Mouse (Mus musculus): ENCODE measurements around the gene Kcnh1. TPM values are rescaled to one million over a fixed set of nuclear protein-coding genes. Genes with fewer than 3 reads are reported as not detected.

Kcnh1 gene
- polyA plus RNA-seq, 1 experiment = 0.14 TPM

GRCm38 (mm10) chr1:192489908-192490825 lies 299.6 kb downstream of the Kcnh1 start:
- Histone ChIP-seq H3K27me3 (ENCODE audit: control insufficient read depth, insufficient read depth, low read length) (no peaks in the 10 kb centered on the region), H3K4me3 (ENCODE audit: low read depth, low read length) (no peak overlapping the region), H3K4me1 (ENCODE audit: control insufficient read depth, insufficient read depth, insufficient read length, low read length) (no peaks in the 10 kb centered on the region), H3K27ac (ENCODE audit: insufficient read depth, low read depth, low read length) (no peak overlapping the region), H3K36me3 (ENCODE audit: control insufficient read depth, insufficient read depth, low read length) (no peaks in the 10 kb centered on the region)
- TF ChIP-seq POLR2A (IDR thresholded peaks at IDR 0.05; ENCODE audit: low read depth, low read length) (no peak), CTCF (IDR thresholded peaks at IDR 0.05; ENCODE audit: extremely low read depth, insufficient read length, insufficient replicate concordance, low read depth, low read length) (no peak)
- WGBS = 66% methylated on average over 13 of the region's 13 CpGs

- no peak for TF ChIP-seq POLR2A (IDR thresholded peaks at IDR 0.05; ENCODE audit: low read depth, low read length)
- Histone ChIP-seq H3K27me3 (ENCODE audit: control insufficient read depth, insufficient read depth, low read length) (no peaks in the 10 kb centered on the region), H3K4me3 (ENCODE audit: low read depth, low read length) (no peak overlapping the region), H3K27ac (ENCODE audit: insufficient read depth, low read depth, low read length) (no peak overlapping the region), H3K4me1 (ENCODE audit: control insufficient read depth, insufficient read depth, insufficient read length, low read length) (no peaks in the 10 kb centered on the region), H3K36me3 (ENCODE audit: control insufficient read depth, insufficient read depth, low read length) (no peaks in the 10 kb centered on the region)
- WGBS = 64% methylated on average over 2 of the region's 2 CpGs
These were observed 306.9 kb downstream of the Kcnh1 start for GRCm38 (mm10) chr1:192497505-192497904.

GRCm38 (mm10) chr1:192502016-192502415 lies 311.4 kb downstream of the Kcnh1 start:
- H3K27me3 ChIP-seq (ENCODE audit: control insufficient read depth, insufficient read depth, low read length) = no peaks in the 10 kb centered on the region
- 50% methylated on average over 9 of the region's 9 CpGs for WGBS
- no peak overlapping the region for H3K27ac ChIP-seq (ENCODE audit: insufficient read depth, low read depth, low read length)
- no peaks in the 10 kb centered on the region for H3K36me3 ChIP-seq (ENCODE audit: control insufficient read depth, insufficient read depth, low read length)
- TF ChIP-seq POLR2A (IDR thresholded peaks at IDR 0.05; ENCODE audit: low read depth, low read length) (no peak), CTCF (IDR thresholded peaks at IDR 0.05; ENCODE audit: extremely low read depth, insufficient read length, insufficient replicate concordance, low read depth, low read length) (no peak)
- H3K4me1 ChIP-seq (ENCODE audit: control insufficient read depth, insufficient read depth, insufficient read length, low read length) = no peaks in the 10 kb centered on the region
- no peak overlapping the region for H3K4me3 ChIP-seq (ENCODE audit: low read depth, low read length)

GRCm38 (mm10) chr1:192502835-192503234 lies 312.3 kb downstream of the Kcnh1 start:
- no peak for TF ChIP-seq CTCF (IDR thresholded peaks at IDR 0.05; ENCODE audit: extremely low read depth, insufficient read length, insufficient replicate concordance, low read depth, low read length)
- TF ChIP-seq POLR2A (IDR thresholded peaks at IDR 0.05; ENCODE audit: low read depth, low read length) = no peak
- Histone ChIP-seq H3K36me3 (ENCODE audit: control insufficient read depth, insufficient read depth, low read length) (no peaks in the 10 kb centered on the region), H3K27me3 (ENCODE audit: control insufficient read depth, insufficient read depth, low read length) (no peaks in the 10 kb centered on the region), H3K27ac (ENCODE audit: insufficient read depth, low read depth, low read length) (no peak overlapping the region), H3K4me1 (ENCODE audit: control insufficient read depth, insufficient read depth, insufficient read length, low read length) (no peaks in the 10 kb centered on the region), H3K4me3 (ENCODE audit: low read depth, low read length) (no peak overlapping the region)

GRCm38 (mm10) chr1:192503651-192504050 lies 313.1 kb downstream of the Kcnh1 start:
- H3K27me3 ChIP-seq (ENCODE audit: control insufficient read depth, insufficient read depth, low read length) = no peaks in the 10 kb centered on the region
- WGBS = 88% methylated on average over 4 of the region's 4 CpGs
- TF ChIP-seq POLR2A (IDR thresholded peaks at IDR 0.05; ENCODE audit: low read depth, low read length) (no peak), CTCF (IDR thresholded peaks at IDR 0.05; ENCODE audit: extremely low read depth, insufficient read length, insufficient replicate concordance, low read depth, low read length) (no peak)

GRCm38 (mm10) chr1:192512821-192513220 lies 322.2 kb downstream of the Kcnh1 start:
- H3K27me3 ChIP-seq (ENCODE audit: control insufficient read depth, insufficient read depth, low read length) = no peaks in the 10 kb centered on the region
- no peak overlapping the region for H3K27ac ChIP-seq (ENCODE audit: insufficient read depth, low read depth, low read length)
- 89% methylated on average over 1 of the region's 1 CpGs for WGBS
- H3K36me3 ChIP-seq (ENCODE audit: control insufficient read depth, insufficient read depth, low read length) = no peaks in the 10 kb centered on the region
- TF ChIP-seq POLR2A (IDR thresholded peaks at IDR 0.05; ENCODE audit: low read depth, low read length) (no peak), CTCF (IDR thresholded peaks at IDR 0.05; ENCODE audit: extremely low read depth, insufficient read length, insufficient replicate concordance, low read depth, low read length) (no peak)
- no peak overlapping the region for H3K4me3 ChIP-seq (ENCODE audit: low read depth, low read length)
- H3K4me1 ChIP-seq (ENCODE audit: control insufficient read depth, insufficient read depth, insufficient read length, low read length) = peaks cover 6% of the 10 kb centered on the region; the same call in 1 of the 2 replicates

More at GRCm38 (mm10) chr1:192503651-192504050, 313.1 kb downstream of the Kcnh1 start:
- Histone ChIP-seq H3K4me1 (ENCODE audit: control insufficient read depth, insufficient read depth, insufficient read length, low read length) (no peaks in the 10 kb centered on the region), H3K4me3 (ENCODE audit: low read depth, low read length) (no peak overlapping the region), H3K27ac (ENCODE audit: insufficient read depth, low read depth, low read length) (no peak overlapping the region), H3K36me3 (ENCODE audit: control insufficient read depth, insufficient read depth, low read length) (no peaks in the 10 kb centered on the region)

GRCm38 (mm10) chr1:192515373-192515772 lies 324.8 kb downstream of the Kcnh1 start:
- Histone ChIP-seq H3K27ac (ENCODE audit: insufficient read depth, low read depth, low read length) (peak overlapping the region; percentile 68), H3K4me1 (ENCODE audit: control insufficient read depth, insufficient read depth, insufficient read length, low read length) (peaks cover 6% of the 10 kb centered on the region; the same call in 1 of the 2 replicates), H3K36me3 (ENCODE audit: control insufficient read depth, insufficient read depth, low read length) (no peaks in the 10 kb centered on the region), H3K4me3 (ENCODE audit: low read depth, low read length) (no peak overlapping the region), H3K27me3 (ENCODE audit: control insufficient read depth, insufficient read depth, low read length) (no peaks in the 10 kb centered on the region)
- TF ChIP-seq POLR2A (IDR thresholded peaks at IDR 0.05; ENCODE audit: low read depth, low read length) = no peak
- TF ChIP-seq CTCF (IDR thresholded peaks at IDR 0.05; ENCODE audit: extremely low read depth, insufficient read length, insufficient replicate concordance, low read depth, low read length) = no peak
- WGBS = 32% methylated on average over 3 of the region's 3 CpGs

Data from small intestine, adult 2 months (tissue).